Mouse (Mus musculus) kidney, postnatal 10 days (tissue): ENCODE results near the gene Tcstv1.
"Not testable (repeated sequence)": the region's sequence is repeated elsewhere in the genome, so short reads cannot be mapped to it uniquely, and the experiment has no call there.

Experiments used
- DNase-seq: peaks from one replicate; pipeline ENCODE4 v3.0.0; 2021; ENCODE audit warnings: mixed read lengths

The Tcstv1 gene

DNA sequence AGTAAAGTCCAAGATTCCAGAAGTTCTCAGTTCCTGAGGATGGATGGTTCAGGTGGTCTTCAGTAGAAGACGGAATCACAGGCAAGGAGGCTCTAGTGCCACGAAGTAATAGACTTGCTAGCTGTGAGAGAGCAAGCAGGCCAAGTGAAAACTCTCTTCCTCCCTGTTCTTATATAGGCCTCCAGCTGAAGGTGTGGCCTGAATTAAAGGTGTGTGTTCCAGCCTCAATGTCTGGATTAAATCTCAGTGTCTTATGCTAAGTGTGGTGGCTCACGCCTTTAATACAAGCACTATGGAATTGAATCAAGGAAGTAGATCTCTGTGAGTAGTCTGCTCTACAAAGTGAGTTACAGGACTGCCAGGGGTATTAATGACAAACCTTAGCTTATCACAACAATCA lies at the start of gene Tcstv1:
Gene Tcstv1, minus strand, starts transcription at position 101 of the 400 bp plus-strand sequence.
- not testable (repeated sequence) for DNase-seq

DNA sequence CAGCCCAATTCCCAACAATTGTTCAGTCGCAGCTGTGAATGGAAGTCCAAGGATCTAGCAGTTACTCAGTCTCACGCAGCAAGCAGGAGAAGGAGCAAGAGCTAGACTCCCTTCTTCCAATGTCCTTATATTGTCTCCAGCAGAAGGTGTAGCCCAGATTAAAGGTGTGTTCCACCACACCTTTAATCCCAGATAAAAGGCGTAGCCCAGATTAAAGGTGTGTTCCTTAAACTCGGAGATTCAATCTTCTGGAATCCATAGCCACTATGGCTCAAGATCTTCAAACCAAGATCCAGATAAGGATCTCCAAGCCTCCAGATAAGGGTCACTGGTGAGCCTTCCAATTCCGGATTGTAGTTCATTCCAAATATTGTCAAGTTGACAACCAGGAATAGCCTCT lies 34.6 kb upstream of the Tcstv1 start, which contains the start of gene Gm21761:
Gene Gm21761, minus strand, starts transcription at position 101 of the 400 bp plus-strand sequence.
- DNase-seq = not testable (repeated sequence)

DNA sequence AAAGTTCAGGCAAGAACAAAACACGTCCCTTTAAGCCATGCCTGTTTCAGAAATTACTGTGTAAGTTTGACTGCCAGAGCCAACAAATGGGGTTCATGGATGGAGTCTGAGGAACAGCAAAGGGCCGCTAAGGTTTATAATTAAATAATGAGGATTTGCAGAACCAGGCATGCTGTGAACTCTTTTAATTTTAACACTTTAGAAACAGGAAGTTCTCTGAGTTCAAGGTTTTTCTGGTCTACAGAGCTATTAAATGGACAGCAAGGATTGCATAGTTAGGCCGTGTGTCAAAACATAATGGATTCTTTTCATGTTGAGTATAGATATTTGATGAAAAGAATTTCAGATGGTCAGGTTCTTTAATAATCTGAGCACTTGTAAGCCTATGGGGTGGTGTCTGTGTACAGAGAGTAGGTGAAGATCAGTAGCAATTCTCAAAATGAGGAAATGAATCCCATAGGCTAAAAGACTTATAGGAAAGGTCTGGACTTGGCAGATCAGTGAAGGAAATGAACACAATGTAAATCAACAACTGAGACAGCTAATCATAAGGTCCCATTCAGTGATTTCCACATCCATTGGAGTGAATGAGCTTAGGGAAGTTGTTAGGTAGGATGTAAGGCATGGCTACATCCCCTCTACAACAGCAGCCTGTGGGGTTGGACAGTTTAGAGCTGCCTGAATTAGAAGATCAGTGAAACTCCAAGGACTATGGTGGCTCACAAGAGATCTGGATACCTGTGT lies 30.2 kb upstream of the Tcstv1 start:
- DNase-seq = not testable (repeated sequence)

DNA sequence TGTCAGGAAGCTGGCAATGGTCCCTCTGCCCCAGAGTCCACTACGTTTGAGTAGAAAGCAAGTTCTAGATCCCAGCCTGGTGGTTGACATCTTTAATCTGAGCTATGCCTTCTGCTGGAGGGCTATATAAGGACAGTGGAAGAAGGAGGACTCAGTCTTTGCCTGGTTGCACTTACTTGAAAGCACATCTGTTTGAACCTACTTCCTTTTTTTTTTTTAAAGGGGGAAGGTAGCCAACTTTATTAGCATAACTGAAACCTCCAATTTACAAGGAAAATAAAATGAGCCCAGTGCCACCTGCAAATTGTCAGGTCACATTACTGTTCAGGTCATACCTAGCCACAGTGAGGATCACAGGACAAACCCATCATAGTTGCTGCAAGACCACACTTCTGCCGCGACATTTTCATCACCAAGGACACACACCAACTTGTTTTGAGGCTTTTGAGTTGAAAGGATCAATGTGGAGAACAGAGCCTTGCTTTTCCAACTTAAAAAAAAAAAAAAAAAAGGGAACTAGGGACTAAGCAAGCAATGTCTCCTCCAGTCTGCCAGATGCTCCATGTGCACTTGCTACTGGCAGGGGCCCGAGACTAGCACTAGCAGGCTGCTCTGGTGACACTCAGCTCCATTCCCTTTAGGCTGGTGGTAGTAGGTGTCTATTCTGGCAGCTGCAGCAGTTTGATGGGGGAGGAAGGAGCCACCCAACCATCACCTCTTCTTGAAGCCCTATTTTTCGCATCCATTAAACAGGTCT lies 22.6 kb upstream of the Tcstv1 start:
- not testable (repeated sequence) for DNase-seq

DNA sequence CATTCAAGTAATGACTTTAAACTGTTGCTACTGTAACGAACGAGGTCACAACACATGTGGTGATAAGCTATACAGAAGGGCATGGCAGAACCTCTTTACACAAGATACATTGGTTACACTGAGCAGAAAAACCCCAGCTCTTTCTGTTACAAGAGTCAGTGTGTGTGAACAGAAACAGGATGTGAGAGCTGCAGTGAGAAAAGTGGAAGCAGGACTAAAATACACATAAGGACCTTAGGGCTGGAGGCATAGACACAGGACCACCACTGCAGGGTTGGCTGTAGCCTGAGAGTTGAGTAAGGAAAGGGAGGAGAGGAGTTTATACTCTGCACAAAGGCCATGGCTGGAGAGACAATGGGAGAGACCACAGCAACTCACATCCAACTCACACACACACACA lies 21.9 kb upstream of the Tcstv1 start:
- not testable (repeated sequence) for DNase-seq

DNA sequence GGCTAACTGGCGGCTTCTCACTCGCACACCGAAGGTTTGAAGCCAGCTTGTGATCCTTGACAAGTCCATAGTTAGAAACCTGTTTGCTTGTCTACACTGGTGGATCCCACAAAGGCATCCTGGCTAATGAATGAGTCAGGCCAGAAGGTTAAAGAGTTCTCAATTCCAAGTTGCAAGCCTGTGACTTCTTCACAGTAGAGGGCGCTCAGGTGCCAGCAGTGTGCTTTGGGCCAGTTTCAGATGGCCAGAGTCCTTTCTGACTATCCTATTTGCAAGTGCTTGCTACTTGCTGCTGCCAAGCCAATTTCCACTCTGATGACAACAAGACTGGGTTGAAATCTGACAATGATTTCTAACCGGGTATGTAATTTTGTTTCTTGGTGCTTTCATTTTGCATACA lies 4.0 kb upstream of the Tcstv1 start:
- not testable (repeated sequence) for DNase-seq

DNA sequence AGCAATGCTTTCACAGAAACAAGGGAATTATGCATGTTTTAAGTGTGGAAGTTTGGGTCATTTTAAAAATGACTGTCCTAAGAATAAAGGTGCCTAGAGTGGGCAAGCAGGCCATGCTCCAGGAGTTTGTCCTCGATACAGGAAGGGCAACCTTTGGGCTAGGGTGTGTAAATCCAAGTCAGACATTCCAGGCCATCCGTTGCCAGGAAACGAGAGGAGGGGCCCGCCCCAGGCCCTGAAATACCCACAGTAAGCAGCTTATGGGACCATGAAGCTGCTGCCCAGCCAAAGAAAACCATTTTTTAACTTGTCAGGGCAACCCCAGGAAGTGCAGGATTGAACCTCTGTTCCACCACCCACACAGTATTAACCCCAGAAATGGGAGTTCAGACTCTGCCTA lies 7.7 kb downstream of the Tcstv1 start:
- peak; percentile 26 for DNase-seq

DNA sequence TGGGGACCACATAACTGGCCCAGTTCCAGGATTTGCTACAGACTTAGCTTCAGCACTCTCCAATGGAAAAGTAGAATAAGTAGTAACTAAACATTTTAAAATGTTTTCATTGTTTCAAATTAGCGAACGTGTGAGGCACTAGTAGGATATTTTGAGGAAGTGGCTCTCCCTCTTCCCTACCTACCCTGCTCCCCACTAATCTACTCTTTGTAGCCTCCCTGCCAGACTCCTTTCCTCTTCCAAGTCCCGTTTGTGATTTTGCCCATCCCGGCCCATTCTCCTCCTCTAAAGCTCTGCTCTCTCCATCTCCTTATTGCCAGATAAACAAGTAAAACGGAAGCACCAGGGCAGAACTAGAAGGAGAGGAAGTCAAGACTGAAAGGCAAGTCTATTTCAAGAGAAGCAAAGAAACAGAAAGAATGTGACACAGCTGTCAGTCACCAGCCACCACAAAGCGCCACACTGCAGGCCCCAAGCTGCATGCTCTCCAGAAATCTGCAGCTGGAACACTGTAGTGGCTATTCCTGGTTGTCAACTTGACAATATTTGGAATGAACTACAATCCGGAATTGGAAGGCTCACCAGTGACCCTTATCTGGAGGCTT lies 30.1 kb downstream of the Tcstv1 start:
- not testable (repeated sequence) for DNase-seq

GRCm38 (mm10) chr13:119862399-119862798 lies 32.2 kb downstream of the Tcstv1 start:
- DNase-seq = not testable (repeated sequence)
